Mouse (Mus musculus): Measurements from ENCODE around the gene Nfia. TPM values are rescaled to one million over a fixed set of nuclear protein-coding genes. Genes with fewer than 3 reads are reported as not detected.

The Nfia gene
- total RNA-seq, 2 experiments from 2014 or later = 104 to 117 TPM

GRCm38 (mm10) chr4:97986056-97986734 lies 213.7 kb downstream of the Nfia start:
- DNase-seq (ENCODE audit: extremely low spot score in 1 of 2, low spot score in 1 of 2) = no peak

GRCm38 (mm10) chr4:97986735-97987075 lies 214.2 kb downstream of the Nfia start:
- no peak for DNase-seq (ENCODE audit: extremely low spot score in 1 of 2, low spot score in 1 of 2)

- DNase-seq (ENCODE audit: extremely low spot score in 1 of 2, low spot score in 1 of 2) = no peak
Observed at GRCm38 (mm10) chr4:97988703-97989102, 216.2 kb downstream of the Nfia start.

- no peak for DNase-seq (ENCODE audit: extremely low spot score in 1 of 2, low spot score in 1 of 2)
Observed at GRCm38 (mm10) chr4:97990431-97990830, 217.9 kb downstream of the Nfia start.

- DNase-seq (ENCODE audit: extremely low spot score in 1 of 2, low spot score in 1 of 2) = no peak
Observed at GRCm38 (mm10) chr4:97991395-97991794, 218.9 kb downstream of the Nfia start.

- DNase-seq (ENCODE audit: extremely low spot score in 1 of 2, low spot score in 1 of 2) = no peak
Observed at GRCm38 (mm10) chr4:97991880-97992279, 219.3 kb downstream of the Nfia start.

- no peak for DNase-seq (ENCODE audit: extremely low spot score in 1 of 2, low spot score in 1 of 2)
Observed at GRCm38 (mm10) chr4:97995911-97996712, 223.6 kb downstream of the Nfia start.

- peak in 1 of 2 experiments; percentile 14 for DNase-seq (ENCODE audit: extremely low spot score in 1 of 2, low spot score in 1 of 2)
Observed at GRCm38 (mm10) chr4:97997151-97997817, 224.8 kb downstream of the Nfia start.

GRCm38 (mm10) chr4:98002206-98002605 lies 229.7 kb downstream of the Nfia start:
- no peak for DNase-seq (ENCODE audit: extremely low spot score in 1 of 2, low spot score in 1 of 2)

GRCm38 (mm10) chr4:98003323-98004107 lies 231.0 kb downstream of the Nfia start:
- DNase-seq (ENCODE audit: extremely low spot score in 1 of 2, low spot score in 1 of 2) = no peak

- DNase-seq (ENCODE audit: extremely low spot score in 1 of 2, low spot score in 1 of 2) = peak in 1 of 2 experiments; percentile 45
Observed at GRCm38 (mm10) chr4:98004108-98004625, 231.6 kb downstream of the Nfia start.

GRCm38 (mm10) chr4:98004986-98005385 lies 232.5 kb downstream of the Nfia start:
- DNase-seq (ENCODE audit: extremely low spot score in 1 of 2, low spot score in 1 of 2) = no peak

- no peak for DNase-seq (ENCODE audit: extremely low spot score in 1 of 2, low spot score in 1 of 2)
Observed at GRCm38 (mm10) chr4:98008814-98009368, 236.4 kb downstream of the Nfia start.

- no peak for DNase-seq (ENCODE audit: extremely low spot score in 1 of 2, low spot score in 1 of 2)
Observed at GRCm38 (mm10) chr4:98009966-98010365, 237.4 kb downstream of the Nfia start.

GRCm38 (mm10) chr4:98019811-98020210 lies 247.3 kb downstream of the Nfia start:
- DNase-seq (ENCODE audit: extremely low spot score in 1 of 2, low spot score in 1 of 2) = no peak

- no peak for DNase-seq (ENCODE audit: extremely low spot score in 1 of 2, low spot score in 1 of 2)
Observed at GRCm38 (mm10) chr4:98020836-98021235, 248.3 kb downstream of the Nfia start.

GRCm38 (mm10) chr4:98023245-98023792 lies 250.8 kb downstream of the Nfia start:
- no peak for DNase-seq (ENCODE audit: extremely low spot score in 1 of 2, low spot score in 1 of 2)

GRCm38 (mm10) chr4:98027412-98027811 lies 254.9 kb downstream of the Nfia start:
- no peak for DNase-seq (ENCODE audit: extremely low spot score in 1 of 2, low spot score in 1 of 2)

GRCm38 (mm10) chr4:98031871-98032270 lies 259.3 kb downstream of the Nfia start:
- no peak for DNase-seq (ENCODE audit: extremely low spot score in 1 of 2, low spot score in 1 of 2)

GRCm38 (mm10) chr4:98032332-98032731 lies 259.8 kb downstream of the Nfia start:
- DNase-seq (ENCODE audit: extremely low spot score in 1 of 2, low spot score in 1 of 2) = no peak

Data from layer of hippocampus, postnatal 25 days (tissue).